Mouse (Mus musculus): ENCODE measurements around the gene Icam2. TPM values are rescaled to one million over a fixed set of nuclear protein-coding genes. Genes with fewer than 3 reads are reported as not detected.

The Icam2 gene
- polyA plus RNA-seq, 1 experiment from 2014 or later = 10.4 TPM

DNA sequence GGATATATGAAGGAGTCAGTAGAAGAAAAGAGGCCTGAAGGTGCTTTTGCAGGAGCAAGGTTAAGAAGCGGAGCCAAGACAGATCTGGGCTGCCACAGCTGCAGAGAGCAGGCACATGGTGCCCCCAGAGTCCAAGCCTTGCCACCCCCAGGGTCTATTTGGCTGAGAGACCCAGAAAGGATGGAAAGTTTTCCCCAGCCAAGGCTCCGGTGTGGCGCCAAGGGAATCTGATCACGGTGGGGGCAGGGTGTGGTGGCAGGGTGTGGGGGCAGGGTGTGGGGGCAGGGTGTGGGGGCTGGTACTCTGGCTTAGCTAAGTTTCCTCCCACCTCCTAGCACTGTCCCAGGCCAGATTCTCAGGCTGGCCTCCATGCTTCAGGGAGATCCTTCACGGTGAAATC lies 59.4 kb downstream of the Icam2 start:
- Histone ChIP-seq H3K9ac (ENCODE audit: low read depth, low read length) (no peak overlapping the region), H3K9me3 (replicated peaks; ENCODE audit: control insufficient read depth, low read length, poor library complexity, severe bottlenecking) (no peaks in the 10 kb centered on the region), H3K27ac (ENCODE audit: low read length) (no peak overlapping the region), H3K4me1 (ENCODE audit: control insufficient read depth, insufficient read depth, low read length) (peaks cover 3% of the 10 kb centered on the region; the same call in 1 of the 2 replicates), H3K27me3 (ENCODE audit: control insufficient read depth, insufficient read depth, low read depth, low read length) (no peaks in the 10 kb centered on the region), H3K36me3 (ENCODE audit: control insufficient read depth, insufficient read depth, low read length) (no peaks in the 10 kb centered on the region), H3K4me3 (ENCODE audit: low read depth, low read length) (no peak overlapping the region), H3K4me2 (ENCODE audit: low read length) (no peak overlapping the region)
- WGBS = 64% methylated on average over 5 of the region's 5 CpGs
- ATAC-seq = no peak

Other genes with a start within 250 kb of the Icam2 start
- not detected in 2 replicates for gene Gm10840, start 227.2 kb downstream of the Icam2 start, polyA plus RNA-seq (2015; fragmentation: Nextera tagmentation; extraction: Ambion mirVana)
- gene Limd2, start 227.2 kb downstream of the Icam2 start, polyA plus RNA-seq (2015; fragmentation: Nextera tagmentation; extraction: Ambion mirVana) = 143 and 158 TPM in 2 replicates
- gene Strada, start 185.9 kb downstream of the Icam2 start, polyA plus RNA-seq (2015; fragmentation: Nextera tagmentation; extraction: Ambion mirVana) = 25.1 and 28.2 TPM in 2 replicates
- gene Ccdc47, start 171.7 kb downstream of the Icam2 start, polyA plus RNA-seq (2015; fragmentation: Nextera tagmentation; extraction: Ambion mirVana) = 115 and 131 TPM in 2 replicates
- 92.1 and 95.0 TPM in 2 replicates for gene Ddx42, start 171.1 kb downstream of the Icam2 start, polyA plus RNA-seq (2015; fragmentation: Nextera tagmentation; extraction: Ambion mirVana)
- 34.0 and 38.0 TPM in 2 replicates for gene Ftsj3, start 132.0 kb downstream of the Icam2 start, polyA plus RNA-seq (2015; fragmentation: Nextera tagmentation; extraction: Ambion mirVana)
- gene Psmc5, start 131.9 kb downstream of the Icam2 start, polyA plus RNA-seq (2015; fragmentation: Nextera tagmentation; extraction: Ambion mirVana) = 278 and 285 TPM in 2 replicates
- gene Smarcd2, start 115.1 kb downstream of the Icam2 start, polyA plus RNA-seq (2015; fragmentation: Nextera tagmentation; extraction: Ambion mirVana) = 7.1 and 7.8 TPM in 2 replicates
- gene Tcam1, start 111.4 kb downstream of the Icam2 start, polyA plus RNA-seq (2015; fragmentation: Nextera tagmentation; extraction: Ambion mirVana) = 0.05 and 0.21 TPM in 2 replicates
- 1.2 TPM in 1 of 2 replicates, not detected in the other for gene Gh, start 86.2 kb downstream of the Icam2 start, polyA plus RNA-seq (2015; fragmentation: Nextera tagmentation; extraction: Ambion mirVana)
- gene Cd79b, start 73.3 kb downstream of the Icam2 start, polyA plus RNA-seq (2015; fragmentation: Nextera tagmentation; extraction: Ambion mirVana) = 0.76 and 0.92 TPM in 2 replicates
- not detected in 2 replicates for gene Scn4a, start 34.8 kb downstream of the Icam2 start, polyA plus RNA-seq (2015; fragmentation: Nextera tagmentation; extraction: Ambion mirVana)
- not detected in 2 replicates for gene Prr29, start 22.6 kb downstream of the Icam2 start, polyA plus RNA-seq (2015; fragmentation: Nextera tagmentation; extraction: Ambion mirVana)
- gene Ern1, start 99.8 kb upstream of the Icam2 start, polyA plus RNA-seq (2015; fragmentation: Nextera tagmentation; extraction: Ambion mirVana) = 4.8 and 5.9 TPM in 2 replicates
- 35.9 and 37.5 TPM in 2 replicates for gene Tex2, start 225.3 kb upstream of the Icam2 start, polyA plus RNA-seq (2015; fragmentation: Nextera tagmentation; extraction: Ambion mirVana)

All from midbrain, embryonic 16.5 days (tissue).